Mouse (Mus musculus): ENCODE measurements around the gene Zfp82.

The Zfp82 gene

GRCm38 (mm10) chr7:30044354-30044753 lies 28.3 kb downstream of the Zfp82 start:
- no peak for DNase-seq

GRCm38 (mm10) chr7:30034331-30034730 lies 38.4 kb downstream of the Zfp82 start:
- no peak for DNase-seq

- DNase-seq = no peak
These were observed 41.3 kb downstream of the Zfp82 start for GRCm38 (mm10) chr7:30031379-30031778.

GRCm38 (mm10) chr7:30030677-30031076 lies 42.0 kb downstream of the Zfp82 start:
- DNase-seq = no peak

- no peak for DNase-seq
These were observed 44.1 kb downstream of the Zfp82 start for GRCm38 (mm10) chr7:30028572-30028971.

DNA sequence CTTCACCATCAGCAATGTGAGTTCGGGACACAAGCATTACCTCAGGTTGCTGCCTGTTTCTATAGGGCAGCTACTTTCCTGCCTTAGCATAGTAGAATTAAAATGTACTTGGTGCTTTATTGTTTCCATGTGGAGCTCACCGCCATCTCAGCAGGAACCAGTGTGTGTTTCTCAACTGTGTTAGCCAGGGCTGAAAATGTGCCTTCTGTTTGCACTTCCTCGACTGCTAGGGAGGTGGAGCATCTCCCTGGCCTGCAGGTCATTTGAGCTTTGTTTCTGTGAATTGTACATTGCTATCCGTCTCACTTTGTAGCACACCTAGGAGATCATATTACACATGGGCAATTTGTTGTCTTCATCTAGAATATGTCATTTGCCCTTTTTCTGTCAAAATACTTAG lies 45.4 kb downstream of the Zfp82 start:
- DNase-seq = no peak

DNA sequence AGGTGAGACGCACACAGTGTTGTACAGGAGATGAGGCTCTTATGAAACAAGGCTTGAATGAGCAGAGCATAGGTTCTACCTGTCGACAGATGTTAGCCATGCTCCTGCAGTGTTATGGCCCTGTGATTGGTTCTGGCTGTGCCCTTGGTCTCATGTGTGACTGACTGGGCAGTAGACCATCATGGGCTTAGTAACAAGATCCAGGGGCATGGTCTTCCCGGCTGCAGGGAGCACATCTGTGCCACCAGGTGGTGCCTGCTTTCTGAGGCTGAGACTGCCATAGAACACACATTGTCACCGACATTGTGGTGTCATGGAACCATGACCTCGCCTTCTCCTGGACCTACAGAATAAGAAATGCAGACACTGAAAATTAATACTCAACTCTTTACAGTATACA lies 47.3 kb downstream of the Zfp82 start:
- no peak for DNase-seq

DNA sequence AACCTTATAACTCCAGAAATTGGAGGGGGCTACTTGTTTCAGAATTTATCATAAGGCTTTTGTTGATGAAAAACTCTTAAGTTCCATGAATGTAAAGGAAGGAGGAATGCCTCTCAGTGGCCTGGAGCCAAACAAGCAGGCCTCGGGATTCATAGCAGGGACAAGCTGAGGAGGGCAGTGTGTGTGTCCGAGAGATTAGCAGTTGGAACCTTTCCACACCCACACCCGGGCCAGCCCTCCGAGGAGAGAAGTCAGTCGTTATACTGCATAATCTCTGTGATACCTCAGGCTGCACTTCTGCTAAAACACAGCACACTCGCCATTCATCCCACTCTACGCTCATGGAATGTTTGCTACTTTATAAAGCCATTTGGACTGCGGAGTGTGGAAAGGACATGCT lies 48.9 kb downstream of the Zfp82 start:
- DNase-seq = no peak

DNA sequence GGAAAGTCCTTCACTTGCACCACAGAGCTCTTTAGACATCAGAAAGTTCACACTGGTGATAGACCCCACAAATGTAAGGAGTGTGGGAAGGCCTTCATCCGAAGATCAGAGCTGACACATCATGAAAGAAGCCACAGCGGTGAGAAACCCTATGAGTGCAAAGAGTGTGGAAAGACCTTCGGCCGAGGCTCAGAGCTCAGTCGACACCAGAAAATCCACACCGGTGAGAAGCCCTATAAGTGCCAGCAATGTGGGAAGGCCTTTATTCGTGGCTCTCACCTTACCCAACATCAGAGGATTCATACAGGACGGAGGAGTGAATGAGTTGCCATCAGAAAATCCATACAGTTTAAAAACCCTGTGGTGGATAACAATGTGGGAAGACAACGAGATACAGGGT lies 49.4 kb downstream of the Zfp82 start:
- DNase-seq = no peak

GRCm38 (mm10) chr7:30019543-30019942 lies 53.2 kb downstream of the Zfp82 start:
- no peak for DNase-seq

DNA sequence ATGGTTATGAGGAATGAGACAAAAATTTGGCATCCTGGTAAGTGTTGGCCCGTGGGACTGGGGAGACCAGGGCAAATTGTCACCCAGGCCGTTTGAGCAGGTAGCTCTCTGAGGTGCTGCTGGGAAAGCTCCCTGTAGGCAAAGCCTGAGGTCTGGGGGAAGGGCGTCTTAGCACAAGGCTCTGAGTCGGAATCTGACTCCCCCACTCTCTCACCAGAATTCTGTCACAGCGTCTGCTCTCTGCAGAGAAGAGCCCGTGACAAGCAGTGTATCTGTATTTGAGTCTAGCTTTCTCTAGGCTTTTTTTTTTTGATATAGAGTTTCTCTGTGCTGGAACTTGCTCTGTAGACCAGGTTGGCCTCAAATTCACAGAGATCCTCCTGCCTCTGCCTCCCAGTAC lies 55.5 kb downstream of the Zfp82 start:
- no peak for DNase-seq

- peak; percentile 20 to 30 for DNase-seq
These were observed 59.7 kb downstream of the Zfp82 start for GRCm38 (mm10) chr7:30012956-30013363.

DNA sequence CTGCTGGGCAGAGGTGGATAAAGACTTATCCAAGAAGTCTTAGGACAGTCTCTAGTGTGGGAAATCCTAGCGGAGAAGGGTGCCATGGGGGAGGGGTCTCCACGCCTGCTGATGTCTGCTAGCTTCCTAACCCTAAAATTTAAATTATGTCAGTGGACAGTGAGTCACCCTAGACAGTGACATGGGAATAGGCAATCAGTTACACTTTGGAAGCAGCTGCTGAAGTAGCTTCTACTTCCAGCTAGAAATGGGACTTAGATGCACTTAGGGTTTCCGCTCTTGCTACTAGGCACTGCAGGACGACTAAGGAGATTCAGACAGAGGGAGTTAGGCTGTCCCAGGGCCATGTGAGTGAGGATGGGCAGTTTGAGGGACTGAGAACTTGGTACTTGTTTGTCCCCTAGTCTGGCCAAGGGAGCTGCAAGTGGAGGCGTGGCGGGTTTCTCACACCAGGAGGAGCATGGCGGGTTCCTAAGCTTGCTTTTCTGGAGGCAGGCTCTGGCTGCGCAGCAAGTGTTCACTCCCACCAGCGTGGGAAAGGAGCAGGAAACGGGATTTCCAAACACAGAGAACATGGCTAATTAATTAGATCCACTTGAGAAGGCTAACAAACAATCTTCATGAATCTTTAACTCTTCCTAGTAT lies 62.0 kb downstream of the Zfp82 start:
- DNase-seq = no peak

DNA sequence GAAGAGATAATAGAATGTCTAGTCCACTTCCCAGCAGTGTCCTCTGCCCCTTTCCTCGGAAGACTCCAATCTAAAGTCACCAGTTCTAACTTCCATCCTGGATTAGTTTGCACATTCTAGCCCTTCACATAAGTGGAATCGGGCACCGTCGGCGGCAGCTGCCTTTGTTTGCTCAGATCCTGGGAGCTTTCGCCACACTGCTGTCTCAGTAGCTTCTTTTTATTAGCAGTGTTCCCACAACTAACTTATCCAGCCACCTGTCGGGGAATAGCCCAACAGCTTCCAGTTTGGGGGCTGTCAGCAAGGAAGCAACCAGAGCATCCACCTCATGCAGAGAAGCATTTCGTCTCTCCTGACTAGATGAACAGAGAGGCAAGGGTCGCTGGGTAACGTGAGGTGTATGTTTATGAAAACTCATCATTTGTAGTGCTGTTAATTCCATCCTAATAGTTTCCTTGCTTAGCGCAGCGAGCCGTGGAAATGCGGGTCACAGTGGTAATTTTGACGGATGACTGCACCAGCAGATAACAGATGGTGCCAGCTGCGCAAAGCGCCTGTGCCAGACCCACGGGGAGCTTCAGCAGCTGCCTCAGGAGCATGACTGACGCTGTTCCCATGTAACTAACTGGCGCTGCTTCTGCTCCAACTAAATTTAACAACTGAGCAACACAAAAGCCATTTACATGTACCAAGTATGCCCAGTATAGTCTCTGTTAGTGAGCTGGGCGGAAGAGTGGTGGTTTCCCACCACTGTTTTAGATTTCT lies 63.2 kb downstream of the Zfp82 start:
- no peak for DNase-seq

- DNase-seq = no peak
These were observed 64.5 kb downstream of the Zfp82 start for GRCm38 (mm10) chr7:30008020-30008690.

DNA sequence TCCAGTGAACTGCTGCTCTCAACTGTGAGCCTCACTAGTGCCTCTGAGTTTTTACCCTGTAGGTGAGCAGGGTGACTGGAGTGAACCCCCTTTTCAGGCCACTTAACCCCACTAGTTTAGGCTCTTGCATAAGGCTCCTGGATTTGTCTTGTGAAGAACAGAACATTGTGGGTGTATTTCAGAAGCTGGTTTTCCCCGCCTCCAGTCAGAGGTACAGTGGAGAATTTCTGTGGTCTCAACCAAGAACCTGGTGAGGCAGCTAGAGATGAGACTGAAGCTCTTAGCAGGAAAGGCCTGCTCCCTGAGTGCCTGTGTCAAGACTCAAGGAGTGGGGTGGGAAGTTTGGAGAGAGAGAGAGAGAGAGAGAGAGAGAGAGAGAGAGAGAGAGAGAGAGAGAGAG lies 65.1 kb downstream of the Zfp82 start:
- no peak for DNase-seq
